Mouse (Mus musculus): ENCODE measurements at regions not wholly inside any gene's neighbourhood (a gene's known extent, or its start where the extent isn't known, plus 50 kb on each side); places are given as distances from the start of the nearest gene placed in this dataset.

- DNase-seq: peak; percentile 31
Measured at GRCm38 (mm10) chr6:28986756-28987155, 73.3 kb upstream of the Lep start.

- no peak for DNase-seq
Measured at GRCm38 (mm10) chr6:28987386-28987785, 72.6 kb upstream of the Lep start.

DNA sequence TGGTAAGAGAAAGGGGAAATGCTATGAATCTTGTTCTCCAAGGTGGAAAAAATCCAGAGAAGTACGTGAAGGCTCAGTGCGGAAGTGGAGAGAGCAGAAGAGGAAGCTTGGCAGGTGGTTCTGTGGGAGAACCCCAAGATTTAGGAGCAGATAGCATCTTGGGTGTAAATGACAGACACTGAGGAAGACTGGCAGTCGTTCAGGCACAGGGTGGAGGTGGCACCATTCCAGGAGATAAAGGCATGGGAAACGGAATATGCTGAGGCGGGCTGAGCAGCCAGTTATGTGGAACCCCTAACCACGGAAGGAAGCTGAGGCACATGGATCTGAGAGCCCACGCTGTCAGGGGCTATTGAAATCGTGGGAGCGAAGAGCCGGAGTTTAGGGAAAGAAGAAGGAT is 70.6 kb upstream of the Lep start:
- no peak for DNase-seq

DNA sequence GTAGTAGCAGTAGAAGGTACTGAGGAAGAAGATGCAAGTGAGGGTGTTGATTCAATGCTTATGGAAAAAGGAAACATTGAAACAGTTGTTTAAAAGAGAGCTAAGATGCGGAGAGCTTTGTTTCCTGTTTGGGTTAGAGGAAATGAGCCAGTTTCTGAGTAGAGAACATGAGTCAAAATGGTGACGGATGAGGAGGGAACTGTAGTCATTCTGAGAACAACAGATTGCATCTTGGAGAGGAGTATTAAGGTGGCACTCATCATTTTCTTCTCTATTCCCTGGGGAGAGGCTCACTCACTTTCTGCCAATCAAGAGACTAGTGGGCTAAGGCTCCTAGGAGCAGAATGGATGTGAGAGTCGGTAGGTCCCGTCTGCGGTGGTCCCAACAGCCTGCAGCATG is 69.8 kb upstream of the Lep start:
- DNase-seq: no peak

- no peak for DNase-seq
Measured at GRCm38 (mm10) chr6:28994481-28994880, 65.5 kb upstream of the Lep start.

DNA sequence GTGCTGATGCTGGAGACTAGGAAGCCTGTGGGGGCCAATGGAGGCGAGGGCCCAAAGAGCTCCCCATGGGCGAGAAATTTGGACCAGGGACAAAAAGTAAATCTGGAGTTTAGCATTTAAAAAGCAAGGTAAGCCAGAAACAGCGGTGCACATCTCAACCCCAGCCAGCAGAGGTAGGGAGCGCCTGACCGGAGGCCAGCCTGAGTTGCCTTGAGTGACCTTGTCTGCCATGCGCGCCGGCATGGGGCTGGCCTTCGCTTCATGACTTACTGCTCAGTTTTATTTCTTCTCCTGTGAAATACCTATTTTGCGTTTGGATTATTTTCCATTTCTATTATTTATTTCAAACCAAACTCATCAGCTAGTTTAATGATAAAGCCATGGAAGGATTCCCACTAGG is 64.3 kb upstream of the Lep start:
- peak; percentile 43 for DNase-seq

DNA sequence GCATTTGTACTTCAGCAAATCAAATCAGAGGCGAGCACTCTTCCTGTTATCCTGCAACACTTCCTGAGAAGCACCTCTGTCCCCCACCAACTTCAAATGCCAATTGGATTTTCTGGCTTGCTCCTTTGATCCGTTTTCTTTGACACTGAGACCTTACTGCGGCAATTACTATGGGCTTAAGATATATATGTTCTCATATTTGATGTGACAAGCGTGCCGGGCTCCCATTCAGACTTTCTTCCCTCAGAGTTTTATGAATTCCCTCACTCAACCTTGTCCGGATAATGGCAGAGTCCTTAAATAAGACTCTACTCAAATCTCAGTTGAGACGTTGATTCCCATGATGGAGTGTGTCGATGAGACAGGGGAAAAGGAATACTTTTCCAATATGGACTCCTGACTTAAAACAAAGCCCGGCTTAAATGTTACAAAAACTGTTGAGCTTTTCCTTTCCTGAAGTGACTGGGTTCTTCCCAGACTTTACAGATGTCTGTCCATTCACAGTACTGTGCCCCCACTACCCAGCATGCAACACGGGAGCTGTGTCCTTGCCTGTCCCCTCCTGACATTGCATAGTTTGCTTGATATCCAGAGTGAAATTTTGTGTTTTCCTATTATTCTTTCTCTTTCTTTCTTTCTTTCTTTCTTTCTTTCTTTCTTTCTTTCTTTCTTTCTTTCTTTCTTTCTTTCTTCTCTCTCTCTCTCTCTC is 60.5 kb upstream of the Lep start:
- DNase-seq: no peak

DNA sequence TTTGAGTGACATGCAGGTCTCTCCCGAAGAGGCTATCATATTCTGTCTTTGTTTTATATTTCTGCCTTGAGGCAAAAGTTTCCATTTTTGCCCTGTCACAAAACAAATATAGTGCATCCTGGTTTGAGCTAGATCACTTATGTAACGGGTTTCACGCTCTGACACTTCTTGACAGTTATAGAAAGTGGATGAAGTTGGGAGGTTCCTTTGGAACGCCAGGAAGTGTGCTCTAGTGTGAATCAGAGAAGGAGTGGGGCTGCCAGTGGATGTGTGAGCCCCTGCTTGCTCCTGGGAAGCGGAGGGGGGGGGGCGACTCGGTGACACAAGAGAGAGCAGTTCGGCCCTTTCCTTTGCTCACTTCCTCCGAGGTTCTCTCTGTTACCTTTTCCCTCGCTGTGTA is 57.9 kb upstream of the Lep start:
- DNase-seq: no peak

- DNase-seq: no peak
Measured at GRCm38 (mm10) chr6:29002811-29003210, 57.2 kb upstream of the Lep start.

DNA sequence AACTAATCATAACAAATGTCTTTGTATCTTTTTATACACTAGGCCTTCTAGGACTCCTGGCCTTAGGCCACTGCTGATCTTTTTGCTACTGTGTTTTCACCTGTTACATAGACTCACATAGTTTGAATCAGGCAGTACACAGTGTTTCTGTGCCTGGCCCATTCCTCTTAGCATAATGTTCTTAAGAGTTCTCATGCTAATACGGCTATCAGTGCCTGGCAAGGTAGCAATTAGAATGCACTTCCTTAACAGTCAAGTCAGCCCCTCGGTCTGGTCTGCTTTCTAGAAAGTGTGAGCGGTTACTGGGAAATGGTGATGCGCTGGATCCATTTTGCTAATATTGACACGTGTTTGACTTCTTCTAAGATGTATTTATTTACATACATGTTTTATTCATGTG is 54.2 kb upstream of the Lep start:
- DNase-seq: no peak

All from adrenal gland, postnatal 25 days (tissue).